Mouse (Mus musculus): ENCODE results near the gene P4ha1. TPM values are rescaled to one million over a fixed set of nuclear protein-coding genes. Genes with fewer than 3 reads are reported as not detected.
A peak's percentile ranks its signal among the peaks of the same experiment; 100 is the strongest.
"Not testable (repeated sequence)": the region's sequence is repeated elsewhere in the genome, so short reads cannot be mapped to it uniquely, and the experiment has no call there.

Gene P4ha1
- polyA plus RNA-seq (2012; rRNA removed): 9.5 and 9.6 TPM in 2 replicates

GRCm38 (mm10) chr10:59323100-59323487 lies at the start of gene P4ha1:
P4ha1 (plus strand) TSS chr10:59323296.
- DNase-seq (ENCODE audit: low read depth): peak; percentile 70

GRCm38 (mm10) chr10:59275745-59276144 lies 47.4 kb upstream of the P4ha1 start:
- no peak for DNase-seq (ENCODE audit: low read depth)

GRCm38 (mm10) chr10:59277116-59277515 lies 46.0 kb upstream of the P4ha1 start:
- DNase-seq (ENCODE audit: low read depth): no peak

GRCm38 (mm10) chr10:59277729-59278475 lies 45.2 kb upstream of the P4ha1 start:
- DNase-seq (ENCODE audit: low read depth): no peak

GRCm38 (mm10) chr10:59283164-59283563 lies 39.9 kb upstream of the P4ha1 start:
- no peak for DNase-seq (ENCODE audit: low read depth)

GRCm38 (mm10) chr10:59283749-59284148 lies 39.3 kb upstream of the P4ha1 start:
- DNase-seq (ENCODE audit: low read depth): no peak

GRCm38 (mm10) chr10:59285530-59285929 lies 37.6 kb upstream of the P4ha1 start:
- DNase-seq (ENCODE audit: low read depth): no peak

- DNase-seq (ENCODE audit: low read depth): no peak
These were observed 35.8 kb upstream of the P4ha1 start for GRCm38 (mm10) chr10:59287251-59287650.

GRCm38 (mm10) chr10:59287662-59288061 lies 35.4 kb upstream of the P4ha1 start:
- DNase-seq (ENCODE audit: low read depth): no peak

- no peak for DNase-seq (ENCODE audit: low read depth)
These were observed 34.0 kb upstream of the P4ha1 start for GRCm38 (mm10) chr10:59289062-59289461.

- DNase-seq (ENCODE audit: low read depth): no peak
These were observed 31.6 kb upstream of the P4ha1 start for GRCm38 (mm10) chr10:59291536-59291935.

GRCm38 (mm10) chr10:59292079-59292478 lies 31.0 kb upstream of the P4ha1 start:
- DNase-seq (ENCODE audit: low read depth): no peak

- DNase-seq (ENCODE audit: low read depth): no peak
These were observed 30.5 kb upstream of the P4ha1 start for GRCm38 (mm10) chr10:59292558-59292957.

- no peak for DNase-seq (ENCODE audit: low read depth)
These were observed 27.8 kb upstream of the P4ha1 start for GRCm38 (mm10) chr10:59295241-59295811.

GRCm38 (mm10) chr10:59296261-59296660 lies 26.8 kb upstream of the P4ha1 start:
- no peak for DNase-seq (ENCODE audit: low read depth)

- DNase-seq (ENCODE audit: low read depth): not testable (repeated sequence)
These were observed 20.4 kb upstream of the P4ha1 start for GRCm38 (mm10) chr10:59302671-59303070.

GRCm38 (mm10) chr10:59308993-59309715 lies 13.9 kb upstream of the P4ha1 start:
- DNase-seq (ENCODE audit: low read depth): no peak

- DNase-seq (ENCODE audit: low read depth): no peak
These were observed 13.0 kb upstream of the P4ha1 start for GRCm38 (mm10) chr10:59310124-59310523.

GRCm38 (mm10) chr10:59310691-59311457 lies 12.2 kb upstream of the P4ha1 start:
- no peak for DNase-seq (ENCODE audit: low read depth)

- DNase-seq (ENCODE audit: low read depth): no peak
These were observed 11.2 kb upstream of the P4ha1 start for GRCm38 (mm10) chr10:59311881-59312280.

- no peak for DNase-seq (ENCODE audit: low read depth)
These were observed 2.0 kb upstream of the P4ha1 start for GRCm38 (mm10) chr10:59321112-59321511.

- no peak for DNase-seq (ENCODE audit: low read depth)
These were observed 825 bp upstream of the P4ha1 start for GRCm38 (mm10) chr10:59322271-59322670.
